Mouse (Mus musculus) thymus, postnatal 4 days (tissue): ENCODE measurements around the gene Adam22.
"Not testable (repeated sequence)": the region's sequence is repeated elsewhere in the genome, so short reads cannot be mapped to it uniquely, and the experiment has no call there.

Experiments
- DNase-seq: peaks from one replicate; pipeline ENCODE4 v3.0.0; 2021

Adam22 gene

GRCm38 (mm10) chr5:8045855-8046254 lies 322.1 kb downstream of the Adam22 start, which contains the start of gene Sri:
Sri (plus strand) TSS chr5:8046078.
- DNase-seq, result no peak

- DNase-seq, result not testable (repeated sequence)
These were observed 333.4 kb downstream of the Adam22 start for GRCm38 (mm10) chr5:8034596-8034995.
